Mouse (Mus musculus): Measurements from ENCODE around the gene Rapgef6.

The Rapgef6 gene

DNA sequence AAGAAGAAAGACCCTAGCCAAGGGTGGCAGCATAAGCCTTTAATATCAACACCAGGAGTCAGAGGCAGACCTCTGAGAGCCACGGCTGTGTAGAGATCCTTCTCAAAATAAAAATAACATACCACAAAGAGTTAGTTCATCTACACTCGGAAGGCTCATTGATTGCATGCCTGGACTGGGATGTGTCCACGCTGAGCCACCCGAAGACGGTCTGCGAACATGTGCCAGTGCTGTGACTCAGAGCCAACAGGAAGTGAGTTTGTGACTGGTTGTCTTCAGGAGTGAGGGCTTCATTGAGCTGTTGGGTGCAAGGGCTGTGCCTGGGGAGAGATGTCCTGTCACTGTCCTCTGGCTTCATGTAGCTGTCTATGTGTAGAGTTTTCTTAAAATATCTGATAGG is 171.0 kb downstream of the Rapgef6 start:
- no peak for DNase-seq (ENCODE audit: low spot score)

DNA sequence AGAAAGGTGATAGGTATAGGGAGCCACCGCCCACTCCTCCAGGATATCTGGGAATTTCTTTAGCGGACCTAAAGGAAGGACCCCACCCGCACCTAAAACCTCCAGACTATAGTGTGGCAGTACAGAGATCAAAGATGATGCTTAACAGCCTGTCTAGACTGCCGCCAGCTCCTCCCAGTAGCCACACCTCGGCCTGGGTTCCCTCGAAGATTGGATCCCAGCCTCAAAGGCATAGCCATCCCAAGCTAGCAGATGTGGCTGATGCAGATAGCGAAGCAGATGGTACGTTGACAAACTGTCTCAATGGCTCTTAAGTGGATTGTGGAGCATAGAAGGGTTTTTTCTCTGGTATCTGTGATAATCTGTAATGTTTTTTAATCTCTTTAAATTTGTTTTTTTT is 171.6 kb downstream of the Rapgef6 start:
- no peak for DNase-seq (ENCODE audit: low spot score)

DNA sequence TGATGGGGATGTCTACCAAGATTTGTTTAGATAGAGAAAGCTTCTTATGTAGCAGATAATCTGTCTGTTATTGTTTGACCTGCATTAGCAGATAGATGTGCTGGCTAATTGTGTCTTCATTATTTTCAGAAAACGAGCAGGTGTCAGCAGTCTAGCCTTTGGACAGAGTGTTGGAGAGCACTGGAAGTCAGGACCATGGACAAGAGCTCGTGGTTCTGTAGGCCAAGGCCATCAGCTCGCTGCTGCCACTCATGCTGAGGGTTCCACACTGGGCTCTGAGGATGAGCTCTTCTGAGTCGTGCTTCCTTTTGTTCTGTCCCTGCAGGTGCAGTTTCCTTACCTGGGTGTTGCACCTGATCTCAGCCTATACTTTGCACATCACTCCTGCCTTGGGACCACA is 173.3 kb downstream of the Rapgef6 start:
- no peak for DNase-seq (ENCODE audit: low spot score)

DNA sequence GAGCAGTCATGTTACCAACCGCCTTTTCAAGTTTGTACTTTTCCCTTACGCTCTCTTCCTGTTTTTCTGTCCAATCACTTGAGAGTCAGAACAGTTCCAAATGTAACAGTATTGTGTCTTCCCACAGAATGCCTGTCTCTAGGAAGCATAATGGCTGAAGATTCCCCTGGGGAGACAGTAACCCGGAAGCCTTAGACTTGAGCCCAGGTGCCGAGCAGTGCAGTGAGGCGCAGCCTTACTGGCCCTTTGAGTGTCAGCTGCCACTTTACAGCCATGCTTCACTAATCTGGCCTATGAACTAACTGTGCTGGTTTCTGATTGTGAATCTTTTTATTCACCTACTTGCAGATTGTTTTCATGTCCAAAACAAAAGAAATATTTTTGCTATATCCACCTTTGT is 175.0 kb downstream of the Rapgef6 start:
- DNase-seq (ENCODE audit: low spot score), result no peak

DNA sequence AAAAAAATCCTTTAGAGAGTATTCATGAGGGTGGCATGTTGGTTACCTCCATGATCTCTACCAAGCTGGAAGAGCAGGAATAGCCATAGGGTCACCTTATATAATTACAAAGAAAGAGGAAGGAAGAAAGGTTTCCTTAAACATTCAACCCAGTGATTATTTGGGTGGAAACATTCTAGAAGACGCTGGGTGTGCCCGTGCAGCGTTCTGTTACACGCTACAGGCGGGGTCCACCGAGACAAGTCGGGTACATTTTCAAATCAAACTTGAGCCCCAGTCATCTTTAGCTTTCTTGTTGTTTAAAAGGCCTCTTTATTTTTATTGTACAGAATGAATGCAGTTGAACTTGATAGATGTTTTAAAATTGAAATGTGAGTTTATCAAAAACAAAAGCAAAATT is 176.0 kb downstream of the Rapgef6 start:
- DNase-seq (ENCODE audit: low spot score), result no peak

DNA sequence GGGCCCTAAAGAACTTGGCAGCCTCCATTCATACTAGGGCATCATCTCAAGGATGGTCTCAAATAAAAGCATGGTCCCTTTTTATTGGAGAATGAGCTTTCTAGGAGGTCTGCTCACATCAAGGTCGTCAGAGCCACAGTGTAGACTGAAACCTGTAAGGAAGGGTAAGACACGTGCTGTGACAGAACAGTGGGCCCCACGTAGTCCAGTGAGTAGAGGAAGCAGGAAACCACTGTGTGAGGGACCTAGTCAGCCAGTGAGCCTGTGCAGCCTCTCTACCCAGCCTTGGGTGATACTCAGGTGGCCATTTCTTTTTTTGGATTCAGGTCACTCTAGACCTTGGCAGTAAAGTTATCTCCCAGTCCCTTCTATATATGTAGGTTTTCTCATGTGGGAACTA is 177.3 kb downstream of the Rapgef6 start:
- DNase-seq (ENCODE audit: low spot score), result no peak

GRCm38 (mm10) chr11:54701848-54702247 is 179.2 kb downstream of the Rapgef6 start:
- DNase-seq (ENCODE audit: low spot score), result no peak

GRCm38 (mm10) chr11:54703306-54703705 is 180.7 kb downstream of the Rapgef6 start:
- peak; percentile 53 for DNase-seq (ENCODE audit: low spot score)

GRCm38 (mm10) chr11:54708153-54708552 is 185.5 kb downstream of the Rapgef6 start:
- no peak for DNase-seq (ENCODE audit: low spot score)

DNA sequence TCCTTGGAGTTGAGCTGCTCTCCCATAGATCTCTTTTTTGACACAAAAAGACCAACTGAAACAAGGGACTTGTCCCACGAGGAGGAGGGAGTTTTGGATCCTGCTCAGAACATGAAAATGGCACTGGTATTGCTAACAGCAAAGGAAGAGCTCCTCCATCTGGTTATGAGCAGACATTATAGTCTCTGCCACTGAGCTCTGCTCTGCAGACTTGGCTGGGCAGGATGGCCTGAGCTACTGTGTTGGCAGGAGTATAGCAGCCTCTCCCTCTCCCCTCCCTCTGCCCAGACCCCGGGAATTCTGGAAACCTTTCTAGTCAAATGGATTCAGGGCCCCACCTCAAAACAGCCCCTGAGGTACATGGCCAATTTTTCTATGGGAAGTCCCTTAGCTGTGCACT is 187.0 kb downstream of the Rapgef6 start:
- DNase-seq (ENCODE audit: low spot score), result no peak

- no peak for DNase-seq (ENCODE audit: low spot score)
These were observed 188.1 kb downstream of the Rapgef6 start for GRCm38 (mm10) chr11:54710512-54711293.

DNA sequence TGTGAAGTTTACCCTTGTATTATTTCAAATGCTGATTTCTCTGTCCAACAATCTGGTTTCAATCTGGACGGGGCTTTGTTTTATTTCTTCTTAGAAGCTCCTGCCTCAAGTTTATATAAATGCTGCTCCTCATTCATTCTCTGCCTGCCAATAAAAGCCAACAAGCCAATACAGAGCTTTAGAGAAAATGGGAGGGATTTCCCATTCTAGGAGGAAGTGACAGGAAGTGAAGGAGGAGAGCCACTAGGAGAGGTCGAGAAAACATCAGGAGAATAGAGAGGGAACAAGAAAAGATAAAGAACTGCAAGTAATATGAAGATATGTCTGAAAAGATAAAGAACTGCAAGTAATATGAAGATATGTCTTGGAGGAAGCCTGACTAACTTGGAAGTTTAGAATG is 190.2 kb downstream of the Rapgef6 start:
- no peak for DNase-seq (ENCODE audit: low spot score)

DNA sequence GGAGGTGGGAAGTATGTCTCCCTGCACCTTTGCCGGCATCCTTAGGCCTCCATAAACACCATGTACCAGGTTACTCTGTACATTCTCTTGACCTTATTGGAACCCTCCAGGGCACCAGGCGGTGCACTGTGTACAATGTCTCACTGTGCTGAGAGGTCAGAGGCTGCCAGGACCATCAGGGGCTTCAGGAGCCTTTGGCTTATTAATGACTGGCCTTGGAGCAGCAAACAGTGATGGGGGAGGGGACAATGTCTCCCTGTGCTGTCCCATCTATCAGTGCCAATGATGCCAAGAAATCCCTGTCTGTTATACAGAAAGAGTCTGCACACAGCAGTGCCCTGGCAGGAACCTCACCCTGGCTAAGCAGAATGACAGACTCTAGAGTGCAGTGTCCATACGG is 195.2 kb downstream of the Rapgef6 start:
- no peak for DNase-seq (ENCODE audit: low spot score)

- no peak for DNase-seq (ENCODE audit: low spot score)
These were observed 196.0 kb downstream of the Rapgef6 start for GRCm38 (mm10) chr11:54718601-54719000.

DNA sequence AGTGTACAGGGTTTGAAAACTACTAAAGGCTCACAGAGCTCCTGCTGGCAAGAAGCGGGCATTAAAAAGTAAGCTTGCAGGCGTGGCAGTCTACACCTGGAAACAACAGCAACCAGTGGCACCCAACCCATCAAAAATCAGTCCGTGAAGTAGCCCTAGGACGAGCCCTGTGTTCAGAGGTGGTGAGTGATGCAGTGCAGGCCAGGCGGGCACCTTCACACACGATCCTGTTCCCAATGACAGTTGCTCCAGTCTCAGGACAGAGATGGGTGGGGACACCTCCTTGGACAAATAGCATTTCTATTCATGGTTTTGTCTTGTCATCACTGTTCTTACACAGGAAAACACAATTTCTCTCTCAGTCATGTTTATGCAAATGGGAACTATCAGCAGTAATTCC is 199.4 kb downstream of the Rapgef6 start:
- DNase-seq (ENCODE audit: low spot score), result no peak

- DNase-seq (ENCODE audit: low spot score), result no peak
These were observed 201.8 kb downstream of the Rapgef6 start for GRCm38 (mm10) chr11:54724353-54725034.

DNA sequence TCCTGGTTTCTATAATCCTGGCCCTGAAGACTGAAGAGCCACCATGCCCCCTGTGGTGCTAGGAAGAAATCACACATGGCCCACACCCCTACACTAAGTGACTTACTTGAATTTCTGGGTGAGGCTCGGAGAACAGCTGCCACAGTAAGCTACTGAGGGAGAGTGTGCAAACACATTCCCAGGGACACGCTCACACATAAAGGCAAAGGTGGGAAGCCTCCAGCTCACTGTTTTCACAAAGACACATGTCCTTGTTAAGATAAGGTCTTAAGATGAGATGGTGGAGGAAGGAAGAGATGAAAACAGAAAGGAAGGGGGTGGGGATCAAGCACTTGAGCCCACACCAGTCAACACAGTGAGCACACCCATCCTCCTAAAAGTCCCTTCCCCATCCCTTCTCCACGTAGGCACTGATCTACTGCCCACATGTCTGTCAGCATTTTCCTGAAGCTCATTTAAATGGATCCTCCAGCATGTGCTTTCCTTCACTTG is 204.0 kb downstream of the Rapgef6 start:
- DNase-seq (ENCODE audit: low spot score), result no peak

GRCm38 (mm10) chr11:54727327-54727901 is 204.8 kb downstream of the Rapgef6 start:
- peak; percentile 43 for DNase-seq (ENCODE audit: low spot score)

GRCm38 (mm10) chr11:54728371-54728770 is 205.7 kb downstream of the Rapgef6 start:
- DNase-seq (ENCODE audit: low spot score), result no peak

GRCm38 (mm10) chr11:54729311-54729710 is 206.7 kb downstream of the Rapgef6 start:
- no peak for DNase-seq (ENCODE audit: low spot score)

GRCm38 (mm10) chr11:54730931-54731330 is 208.3 kb downstream of the Rapgef6 start:
- no peak for DNase-seq (ENCODE audit: low spot score)

DNA sequence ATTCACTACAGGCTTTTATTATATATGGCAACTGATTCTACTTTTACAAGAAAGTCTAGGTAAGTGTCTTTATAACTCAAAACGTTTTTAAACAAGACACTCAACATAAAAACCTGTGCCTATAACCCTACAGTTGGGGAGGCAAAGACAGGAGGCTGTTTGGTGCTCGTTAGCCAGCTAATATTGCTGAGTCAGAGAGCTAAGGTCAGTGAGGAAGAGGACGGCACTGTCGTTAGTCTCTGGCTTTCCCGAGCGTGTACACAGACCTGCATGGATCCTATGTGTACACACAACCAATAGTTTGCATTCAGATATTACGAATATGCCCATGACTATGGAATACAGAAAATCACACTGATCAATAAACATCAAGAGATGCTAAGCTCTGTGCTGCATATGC is 208.7 kb downstream of the Rapgef6 start:
- DNase-seq (ENCODE audit: low spot score), result no peak

GRCm38 (mm10) chr11:54733546-54733945 is 210.9 kb downstream of the Rapgef6 start:
- DNase-seq (ENCODE audit: low spot score), result peak; percentile 23

Data from spleen, adult 12 weeks (tissue).